Mouse (Mus musculus): ENCODE results near the gene Elf1. TPM values are rescaled to one million over a fixed set of nuclear protein-coding genes. Genes with fewer than 3 reads are reported as not detected.
A peak's percentile ranks its signal among the peaks of the same experiment; 100 is the strongest.
"Not testable (repeated sequence)": the region's sequence is repeated elsewhere in the genome, so short reads cannot be mapped to it uniquely, and the experiment has no call there.

Gene Elf1
- polyA plus RNA-seq, 1 experiment from 2014 or later, result 18.1 TPM

DNA sequence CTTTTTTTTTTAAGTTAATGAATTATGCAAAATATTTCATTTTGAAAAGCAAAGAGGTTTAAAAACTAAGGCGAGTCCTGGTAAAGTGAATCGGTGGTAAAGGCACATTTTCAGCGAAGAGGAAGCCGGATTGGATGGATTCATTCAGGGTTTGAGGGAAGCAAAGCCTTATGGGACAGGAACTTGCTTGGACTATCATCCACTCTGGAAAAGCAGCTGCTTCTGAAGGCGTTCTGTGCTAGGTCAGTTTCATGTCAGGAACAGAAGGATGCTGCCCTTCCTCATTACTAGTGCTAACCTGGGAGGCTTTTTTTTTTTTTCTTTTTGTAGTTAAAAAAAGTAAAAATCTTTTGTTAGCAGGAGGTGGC lies 35.2 kb downstream of the Elf1 start:
- H3K4me3 ChIP-seq, result no peak overlapping the region
- H3K4me1 ChIP-seq, result peaks cover 5% of the 10 kb centered on the region; the same call in 1 of the 2 replicates
- H3K9ac ChIP-seq, result no peak overlapping the region
- ATAC-seq (ENCODE audit: insufficient number of reproducible peaks, low FRiP score, low TSS enrichment, low read depth), result no peak
- no peak overlapping the region for H3K4me2 ChIP-seq
- no peaks in the 10 kb centered on the region for H3K9me3 ChIP-seq
- no peaks in the 10 kb centered on the region for H3K36me3 ChIP-seq
- H3K27ac ChIP-seq, result no peak overlapping the region
- H3K27me3 ChIP-seq, result no peaks in the 10 kb centered on the region
- 75% methylated on average over 5 of the region's 5 CpGs for WGBS

- Histone ChIP-seq H3K36me3 (no peaks in the 10 kb centered on the region), H3K27ac (no peak overlapping the region), H3K9ac (no peak overlapping the region), H3K4me3 (no peak overlapping the region), H3K27me3 (no peaks in the 10 kb centered on the region), H3K4me1 (peaks cover 5% of the 10 kb centered on the region; the same call in 1 of the 2 replicates), H3K4me2 (no peak overlapping the region), H3K9me3 (no peaks in the 10 kb centered on the region)
- WGBS, result 81% methylated on average over 2 of the region's 2 CpGs
- no peak for ATAC-seq (ENCODE audit: insufficient number of reproducible peaks, low FRiP score, low TSS enrichment, low read depth)
These were observed 35.8 kb downstream of the Elf1 start for GRCm38 (mm10) chr14:79516751-79517150.

- Histone ChIP-seq H3K4me3 (no peak overlapping the region), H3K27ac (no peak overlapping the region), H3K4me2 (0 out of 2 replicates have a peak overlapping the region, but pooled peaks have one; percentile 1), H3K9me3 (no peaks in the 10 kb centered on the region), H3K4me1 (peaks cover 5% of the 10 kb centered on the region), H3K27me3 (no peaks in the 10 kb centered on the region), H3K9ac (no peak overlapping the region), H3K36me3 (no peaks in the 10 kb centered on the region)
- 75% methylated on average over 8 of the region's 8 CpGs for WGBS
- no peak for ATAC-seq (ENCODE audit: insufficient number of reproducible peaks, low FRiP score, low TSS enrichment, low read depth)
These were observed 36.3 kb downstream of the Elf1 start for GRCm38 (mm10) chr14:79517185-79517740.

DNA sequence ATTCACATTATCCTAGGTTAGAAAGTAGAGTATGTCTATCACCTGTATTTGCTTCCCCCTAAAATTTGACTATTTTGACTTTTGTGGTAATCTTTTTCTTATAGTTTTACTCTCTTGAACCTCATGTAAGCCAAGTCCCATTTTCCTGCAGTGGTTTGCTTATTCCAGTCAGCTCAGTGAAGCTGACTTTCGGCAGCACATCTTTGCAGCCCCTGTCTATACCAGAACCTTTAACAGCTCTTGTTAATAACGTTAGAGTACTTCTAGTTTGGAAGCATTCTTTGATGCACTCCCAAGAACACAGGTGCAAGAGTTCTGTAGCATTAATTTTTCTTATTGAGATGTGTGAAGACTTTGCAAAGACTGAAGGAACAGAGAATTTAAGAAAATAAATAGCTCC lies 37.1 kb downstream of the Elf1 start:
- Histone ChIP-seq H3K4me3 (no peak overlapping the region), H3K27ac (no peak overlapping the region), H3K36me3 (no peaks in the 10 kb centered on the region), H3K27me3 (no peaks in the 10 kb centered on the region), H3K9me3 (no peaks in the 10 kb centered on the region), H3K9ac (no peak overlapping the region), H3K4me1 (peaks cover 5% of the 10 kb centered on the region), H3K4me2 (no peak overlapping the region)
- ATAC-seq (ENCODE audit: insufficient number of reproducible peaks, low FRiP score, low TSS enrichment, low read depth), result no peak
- 61% methylated on average over 2 of the region's 2 CpGs for WGBS

GRCm38 (mm10) chr14:79518761-79519662 lies 38.0 kb downstream of the Elf1 start:
- WGBS, result 53% methylated on average over 19 of the region's 19 CpGs
- Histone ChIP-seq H3K4me3 (no peak overlapping the region), H3K36me3 (no peaks in the 10 kb centered on the region), H3K27me3 (no peaks in the 10 kb centered on the region), H3K4me2 (no peak overlapping the region), H3K27ac (0 out of 2 replicates have a peak overlapping the region, but pooled peaks have one; percentile 47), H3K4me1 (peaks cover 5% of the 10 kb centered on the region), H3K9me3 (no peaks in the 10 kb centered on the region), H3K9ac (no peak overlapping the region)
- no peak for ATAC-seq (ENCODE audit: insufficient number of reproducible peaks, low FRiP score, low TSS enrichment, low read depth)

GRCm38 (mm10) chr14:79519663-79519975 lies 38.6 kb downstream of the Elf1 start:
- no peaks in the 10 kb centered on the region for H3K9me3 ChIP-seq
- no peak overlapping the region for H3K4me3 ChIP-seq
- no peak overlapping the region for H3K27ac ChIP-seq
- H3K27me3 ChIP-seq, result no peaks in the 10 kb centered on the region
- peaks cover 5% of the 10 kb centered on the region for H3K4me1 ChIP-seq
- no peak for ATAC-seq (ENCODE audit: insufficient number of reproducible peaks, low FRiP score, low TSS enrichment, low read depth)
- no peak overlapping the region for H3K9ac ChIP-seq
- no peaks in the 10 kb centered on the region for H3K36me3 ChIP-seq
- no peak overlapping the region for H3K4me2 ChIP-seq
- 18% methylated on average over 1 of the region's 1 CpGs for WGBS

DNA sequence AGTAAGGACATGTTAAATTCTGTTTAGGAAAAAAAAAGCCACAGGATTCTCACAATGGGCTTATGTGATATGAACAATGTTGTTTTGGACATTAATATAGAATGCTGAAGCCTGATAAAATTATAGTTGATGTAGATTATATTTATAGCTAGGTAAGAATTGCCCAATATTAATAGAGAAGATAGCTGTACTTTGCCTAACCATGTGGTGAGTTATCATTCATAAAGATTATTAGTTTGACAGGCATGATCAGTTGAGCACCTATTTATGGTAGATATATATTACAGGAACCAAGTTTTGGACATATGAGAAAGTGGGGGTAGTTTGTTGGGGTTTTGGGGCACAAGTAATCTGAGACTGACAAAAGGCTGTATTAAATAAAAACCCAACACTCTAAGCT lies 39.6 kb downstream of the Elf1 start:
- H3K4me3 ChIP-seq, result no peak overlapping the region
- no peak overlapping the region for H3K4me2 ChIP-seq
- peaks cover 5% of the 10 kb centered on the region for H3K4me1 ChIP-seq
- no peak overlapping the region for H3K27ac ChIP-seq
- H3K27me3 ChIP-seq, result no peaks in the 10 kb centered on the region
- H3K9me3 ChIP-seq, result no peaks in the 10 kb centered on the region
- H3K36me3 ChIP-seq, result no peaks in the 10 kb centered on the region
- no peak for ATAC-seq (ENCODE audit: insufficient number of reproducible peaks, low FRiP score, low TSS enrichment, low read depth)
- no peak overlapping the region for H3K9ac ChIP-seq

DNA sequence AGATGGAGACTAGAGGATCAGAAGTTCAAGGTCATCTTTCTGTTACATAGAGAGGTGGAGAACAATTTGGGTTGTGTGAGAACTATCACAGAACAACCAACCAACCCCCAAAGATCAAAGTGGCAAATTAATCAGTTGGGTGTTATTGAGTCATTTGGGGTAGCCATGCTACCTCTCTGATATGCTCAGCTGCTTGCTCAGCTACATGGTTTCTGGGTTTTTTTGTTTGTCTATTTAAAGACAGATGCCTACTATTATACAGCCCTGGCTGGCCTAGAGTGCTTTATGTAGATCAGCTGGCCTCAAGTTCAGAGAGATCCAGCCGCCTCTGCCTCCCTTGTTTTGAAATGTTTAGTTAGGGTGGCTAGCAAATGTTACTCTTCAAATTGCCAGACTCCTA lies 40.1 kb downstream of the Elf1 start:
- H3K9ac ChIP-seq, result no peak overlapping the region
- no peaks in the 10 kb centered on the region for H3K27me3 ChIP-seq
- H3K4me1 ChIP-seq, result peaks cover 5% of the 10 kb centered on the region
- H3K9me3 ChIP-seq, result no peaks in the 10 kb centered on the region
- 84% methylated on average over 1 of the region's 1 CpGs for WGBS
- H3K4me3 ChIP-seq, result no peak overlapping the region
- no peak overlapping the region for H3K4me2 ChIP-seq
- no peak for ATAC-seq (ENCODE audit: insufficient number of reproducible peaks, low FRiP score, low TSS enrichment, low read depth)
- H3K36me3 ChIP-seq, result no peaks in the 10 kb centered on the region
- H3K27ac ChIP-seq, result no peak overlapping the region

- Histone ChIP-seq H3K9ac (no peak overlapping the region), H3K9me3 (no peaks in the 10 kb centered on the region), H3K36me3 (no peaks in the 10 kb centered on the region), H3K4me3 (no peak overlapping the region), H3K4me2 (no peak overlapping the region), H3K27ac (no peak overlapping the region), H3K4me1 (peaks cover 5% of the 10 kb centered on the region), H3K27me3 (no peaks in the 10 kb centered on the region)
- WGBS, result 59% methylated on average over 6 of the region's 6 CpGs
- ATAC-seq (ENCODE audit: insufficient number of reproducible peaks, low FRiP score, low TSS enrichment, low read depth), result no peak
These were observed 40.6 kb downstream of the Elf1 start for GRCm38 (mm10) chr14:79521471-79522117.

DNA sequence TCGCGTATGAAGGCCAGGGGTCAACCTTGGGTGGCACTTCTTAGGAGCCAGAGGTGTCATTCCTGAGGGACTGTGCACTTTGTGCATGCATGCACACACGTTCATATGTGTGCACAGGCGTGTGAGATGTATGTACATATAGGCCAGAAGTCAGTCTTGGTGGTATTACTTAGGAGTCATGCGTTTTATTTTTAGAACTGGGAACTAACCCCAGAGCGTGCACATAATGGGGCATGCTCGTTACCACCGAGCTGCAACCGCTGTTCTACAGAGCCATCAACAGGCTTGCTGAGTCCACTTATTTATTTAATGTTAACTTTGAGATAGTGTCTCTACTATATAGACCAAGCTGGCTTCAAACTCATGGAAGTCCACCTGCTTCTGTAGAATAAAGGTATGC lies 41.4 kb downstream of the Elf1 start:
- ATAC-seq (ENCODE audit: insufficient number of reproducible peaks, low FRiP score, low TSS enrichment, low read depth), result no peak
- WGBS, result 81% methylated on average over 9 of the region's 9 CpGs
- H3K36me3 ChIP-seq, result no peaks in the 10 kb centered on the region

GRCm38 (mm10) chr14:79526106-79526505 lies 45.1 kb downstream of the Elf1 start:
- ATAC-seq (ENCODE audit: insufficient number of reproducible peaks, low FRiP score, low TSS enrichment, low read depth); H3K4me3 ChIP-seq; H3K9ac ChIP-seq; H3K9me3 ChIP-seq; H3K36me3 ChIP-seq; H3K27me3 ChIP-seq; H3K4me1 ChIP-seq; H3K4me2 ChIP-seq: not testable (repeated sequence)
- WGBS, result 83% methylated on average over 12 of the region's 12 CpGs
- H3K27ac ChIP-seq, result 0 out of 2 replicates have a peak overlapping the region, but pooled peaks have one; percentile 22

More for the DNA sequence above, 41.4 kb downstream of the Elf1 start:
- Histone ChIP-seq H3K27ac (no peak overlapping the region), H3K4me3 (no peak overlapping the region), H3K4me2 (no peak overlapping the region), H3K9ac (no peak overlapping the region), H3K27me3 (no peaks in the 10 kb centered on the region), H3K9me3 (no peaks in the 10 kb centered on the region), H3K4me1 (peaks cover 5% of the 10 kb centered on the region)

GRCm38 (mm10) chr14:79527704-79528103 lies 46.7 kb downstream of the Elf1 start:
- no peak overlapping the region for H3K4me3 ChIP-seq
- H3K9me3 ChIP-seq, result no peaks in the 10 kb centered on the region
- ATAC-seq (ENCODE audit: insufficient number of reproducible peaks, low FRiP score, low TSS enrichment, low read depth), result peak; percentile 61; the same call in 1 of the 2 replicates
- H3K4me1 ChIP-seq, result no peaks in the 10 kb centered on the region
- H3K4me2 ChIP-seq, result no peak overlapping the region
- H3K36me3 ChIP-seq, result no peaks in the 10 kb centered on the region
- no peaks in the 10 kb centered on the region for H3K27me3 ChIP-seq
- 33% methylated on average over 6 of the region's 6 CpGs for WGBS
- H3K27ac ChIP-seq, result peak overlapping the region; percentile 38; the same call in 1 of the 2 replicates
- H3K9ac ChIP-seq, result no peak overlapping the region
